Mouse (Mus musculus) bone marrow macrophage, adult 2 months (primary cell): Measurements from ENCODE around the gene Myo1h. TPM values are rescaled to one million over a fixed set of nuclear protein-coding genes. Genes with fewer than 3 reads are reported as not detected.

Experiments used
- H3K27ac ChIP-seq: 2 replicates; pipeline ENCODE4 v1.5.1; 2012; ENCODE audit warnings: low read depth, low read length; ENCODE audit not compliant: insufficient read depth
- H3K4me1 ChIP-seq: 2 replicates; pipeline ENCODE4 v1.6.1; 2012; ENCODE audit warnings: low read length; ENCODE audit not compliant: control insufficient read depth, insufficient read depth
- H3K4me3 ChIP-seq: 2 replicates; pipeline ENCODE4 v1.5.1; 2012; ENCODE audit warnings: mild to moderate bottlenecking, low read length, moderate library complexity; ENCODE audit not compliant: insufficient read depth
- CTCF ChIP-seq: IDR thresholded peaks from 2 replicates; pipeline ENCODE4 v1.5.1; 2012; ENCODE audit warnings: low read depth, mild to moderate bottlenecking, low read length, moderate library complexity
- POLR2A ChIP-seq: IDR thresholded peaks from 2 replicates; pipeline ENCODE4 v1.6.1; 2012; ENCODE audit warnings: mild to moderate bottlenecking, low read depth, low read length, borderline replicate concordance
- polyA plus RNA-seq: library from polyadenylated mRNA; stranded (reverse); fragments of >200 nt; gene quantifications from 2 replicates; pipeline ENCODE4 v1.2.4, GENCODE M21; 2012; ENCODE audit not compliant: missing spikeins, insufficient read depth, insufficient read length

Myo1h gene
- polyA plus RNA-seq, 1 experiment = not detected

DNA sequence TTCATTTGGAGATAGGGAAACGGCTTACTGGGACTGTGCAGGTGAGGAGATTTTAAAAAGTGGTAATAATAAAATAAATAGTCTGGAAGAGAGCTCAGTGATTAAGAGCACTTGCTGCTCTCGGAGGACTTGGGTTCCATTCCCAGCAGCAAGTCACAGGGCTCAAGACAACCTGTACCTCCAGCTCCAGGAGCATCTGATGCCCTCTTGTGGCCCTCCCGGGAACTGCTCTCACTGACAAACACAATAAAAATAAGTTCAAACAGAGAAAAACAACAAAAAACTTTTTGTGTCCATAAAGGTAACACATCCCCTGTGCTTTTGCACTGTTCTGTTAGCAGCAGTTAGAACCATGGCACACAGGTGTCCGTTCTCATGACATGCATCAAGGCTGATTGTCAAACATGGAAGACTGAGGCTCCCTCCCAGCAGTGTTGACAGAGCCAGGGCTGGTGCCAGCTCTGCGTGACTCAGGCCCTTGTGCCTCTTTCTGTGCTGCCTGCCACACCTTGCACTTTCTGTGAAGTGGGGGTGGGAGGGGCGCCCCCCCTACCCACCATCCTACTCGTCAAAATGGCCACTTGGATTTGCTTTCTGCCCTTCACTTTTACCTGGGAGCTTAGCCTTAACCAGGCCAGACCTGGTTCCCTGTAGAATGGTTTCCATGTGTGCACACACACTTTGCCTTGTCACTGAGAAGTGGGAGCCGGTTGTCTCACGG is 94.4 kb downstream of the Myo1h start:
- H3K4me1 ChIP-seq = peaks cover 14% of the 10 kb centered on the region
- TF ChIP-seq CTCF (peak; percentile 88), POLR2A (no peak)
- no peak overlapping the region for H3K4me3 ChIP-seq
- H3K27ac ChIP-seq = no peak overlapping the region

DNA sequence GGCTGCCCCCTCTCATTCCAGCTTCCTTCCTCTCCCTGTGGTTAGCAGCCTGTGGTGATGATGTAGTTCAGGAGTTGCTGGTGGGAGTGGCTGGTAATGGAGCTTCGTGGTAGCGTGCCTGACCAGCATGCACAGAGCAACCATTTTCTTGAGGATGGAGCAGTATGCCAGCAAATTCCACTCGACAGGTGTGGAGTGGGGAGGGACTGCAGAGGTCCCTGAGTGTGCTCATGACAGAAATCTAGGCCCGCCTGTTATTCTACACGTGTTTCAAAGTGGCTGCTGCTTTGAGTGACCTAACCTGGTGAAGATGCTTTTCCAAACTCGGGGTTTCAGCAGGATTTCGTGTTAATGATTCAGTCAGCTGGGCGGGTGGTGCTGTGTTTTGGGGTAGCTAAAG is 95.5 kb downstream of the Myo1h start:
- Histone ChIP-seq H3K4me1 (peaks cover 11% of the 10 kb centered on the region), H3K27ac (no peak overlapping the region), H3K4me3 (no peak overlapping the region)
- TF ChIP-seq CTCF (no peak), POLR2A (no peak)

DNA sequence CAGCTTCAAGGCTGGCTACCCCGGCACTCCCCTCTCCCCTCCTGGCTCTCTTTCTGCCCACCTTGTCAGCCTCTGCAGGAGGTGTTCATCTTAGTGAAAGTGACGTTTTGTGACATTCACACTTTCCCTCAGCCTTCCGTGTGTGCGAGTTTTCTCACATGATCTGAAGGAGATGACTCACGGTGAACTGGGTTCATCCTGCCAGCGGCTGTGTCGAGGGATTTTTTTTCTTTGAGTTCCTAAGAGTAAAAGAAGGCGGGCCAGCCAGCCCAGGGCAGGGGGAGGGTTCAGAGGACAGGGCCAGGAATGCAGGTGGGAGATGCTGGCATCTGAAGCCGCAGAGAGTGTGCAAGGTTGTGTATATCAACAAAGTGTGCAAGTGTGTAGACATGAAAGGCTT is 104.2 kb downstream of the Myo1h start:
- TF ChIP-seq POLR2A (no peak), CTCF (no peak)
- H3K4me3 ChIP-seq = no peak overlapping the region
- no peak overlapping the region for H3K27ac ChIP-seq
- no peaks in the 10 kb centered on the region for H3K4me1 ChIP-seq

DNA sequence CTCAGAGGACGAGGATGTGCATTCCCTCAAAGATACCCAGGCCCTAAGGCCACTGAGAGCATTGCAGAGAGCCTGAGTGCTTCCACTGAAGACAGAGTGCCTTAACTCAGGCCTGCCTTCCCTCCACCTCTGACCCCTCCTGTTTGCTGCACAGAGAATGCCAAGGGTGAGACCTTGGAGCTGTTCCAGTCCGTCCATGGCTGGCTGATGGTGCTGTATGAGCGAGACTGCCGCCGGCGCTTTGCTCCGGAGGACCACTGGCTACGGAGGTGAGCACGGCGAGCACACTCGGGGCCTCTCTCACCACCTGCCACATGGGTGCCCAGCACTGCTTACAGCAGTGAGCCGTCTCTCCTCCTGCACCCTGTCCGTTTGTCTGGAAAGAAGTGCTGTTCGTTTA is 117.6 kb downstream of the Myo1h start:
- no peak overlapping the region for H3K27ac ChIP-seq
- no peak for TF ChIP-seq POLR2A
- TF ChIP-seq CTCF = no peak
- no peaks in the 10 kb centered on the region for H3K4me1 ChIP-seq

DNA sequence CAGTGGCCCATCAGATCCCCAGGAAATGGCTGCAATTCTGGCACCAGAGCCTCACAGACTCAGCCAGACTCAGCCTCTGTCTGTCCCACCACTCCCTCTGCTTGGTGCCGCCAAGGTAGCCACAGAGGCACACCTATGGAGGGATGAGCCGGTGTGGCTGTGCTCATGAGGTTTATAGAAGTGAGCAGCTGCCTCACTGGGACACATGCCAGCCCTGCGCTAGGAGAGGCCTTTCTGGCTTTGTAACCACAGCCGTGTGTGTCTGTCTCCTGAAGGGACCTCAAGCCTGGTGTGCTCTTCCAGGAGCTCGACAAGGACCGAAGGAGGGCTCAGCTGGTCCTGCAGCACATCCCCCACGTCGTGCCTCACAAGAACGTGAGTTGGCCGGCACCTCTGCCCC is 118.3 kb downstream of the Myo1h start:
- Histone ChIP-seq H3K4me3 (no peak overlapping the region), H3K27ac (no peak overlapping the region)
- TF ChIP-seq CTCF = no peak
- TF ChIP-seq POLR2A = no peak

More for the DNA sequence above, 117.6 kb downstream of the Myo1h start:
- no peak overlapping the region for H3K4me3 ChIP-seq

DNA sequence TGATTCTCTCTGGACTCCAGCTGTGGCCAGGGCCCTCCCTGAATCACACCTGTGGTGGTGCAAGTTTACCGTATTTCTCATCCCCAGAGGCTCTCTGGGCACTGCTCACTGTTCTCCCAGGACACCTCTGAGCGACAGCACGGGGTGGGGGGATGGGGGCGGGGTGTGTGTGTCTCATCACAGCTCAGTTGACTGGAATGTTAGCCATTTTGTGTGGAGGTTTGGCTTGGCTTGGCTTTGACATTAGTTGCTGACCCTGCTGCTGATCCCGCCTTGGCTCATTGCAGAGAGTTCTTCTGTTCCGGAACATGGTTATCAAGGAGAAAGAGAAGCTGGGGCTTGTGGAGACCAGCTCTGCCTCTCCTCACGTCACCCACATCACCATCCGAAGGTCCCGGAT is 118.8 kb downstream of the Myo1h start:
- H3K4me1 ChIP-seq = no peaks in the 10 kb centered on the region
- no peak overlapping the region for H3K4me3 ChIP-seq
- TF ChIP-seq CTCF = no peak
- TF ChIP-seq POLR2A = no peak
- no peak overlapping the region for H3K27ac ChIP-seq

More for the DNA sequence above, 118.3 kb downstream of the Myo1h start:
- no peaks in the 10 kb centered on the region for H3K4me1 ChIP-seq

DNA sequence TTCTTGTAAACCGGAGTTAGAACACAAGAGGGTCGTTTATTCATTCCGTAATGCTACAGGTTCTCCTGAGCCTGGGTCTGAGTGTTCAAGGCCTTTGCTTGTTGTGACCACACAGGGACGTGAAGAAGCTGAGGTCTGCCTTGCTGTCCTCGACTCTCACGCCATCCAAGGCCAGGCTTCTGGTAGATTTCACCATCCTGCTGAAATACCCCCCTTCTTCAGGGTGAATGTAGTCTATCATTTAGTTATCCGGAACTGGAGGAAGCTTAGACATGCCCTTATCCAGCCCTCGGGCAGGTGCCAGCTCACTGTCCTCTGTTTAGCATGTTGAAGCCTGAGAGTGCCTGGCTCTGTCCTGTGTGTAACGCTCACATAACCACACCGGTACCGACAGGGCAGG is 119.9 kb downstream of the Myo1h start:
- no peak for TF ChIP-seq POLR2A
- TF ChIP-seq CTCF = no peak
- no peak overlapping the region for H3K27ac ChIP-seq
- H3K4me1 ChIP-seq = no peaks in the 10 kb centered on the region
- no peak overlapping the region for H3K4me3 ChIP-seq

DNA sequence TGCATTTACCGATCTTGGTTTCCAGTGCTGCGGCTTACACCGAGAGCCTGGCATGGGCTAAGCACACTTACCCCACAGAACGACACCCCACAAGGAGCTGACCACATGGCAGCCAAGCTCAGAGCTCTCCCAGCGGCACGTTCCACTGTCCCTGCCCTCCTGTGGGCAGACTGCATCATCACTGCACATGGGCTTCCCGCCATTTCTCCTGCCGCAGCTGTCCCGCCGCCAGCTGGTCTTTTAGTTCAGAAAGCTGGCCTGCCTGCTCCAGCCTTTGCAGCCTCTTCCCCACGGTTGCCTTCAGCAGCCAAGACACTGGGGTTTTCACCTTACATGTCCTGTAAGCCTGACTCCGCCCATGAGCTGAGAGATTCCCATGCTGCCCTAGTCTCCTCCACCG is 121.5 kb downstream of the Myo1h start:
- TF ChIP-seq POLR2A = no peak
- TF ChIP-seq CTCF = no peak

DNA sequence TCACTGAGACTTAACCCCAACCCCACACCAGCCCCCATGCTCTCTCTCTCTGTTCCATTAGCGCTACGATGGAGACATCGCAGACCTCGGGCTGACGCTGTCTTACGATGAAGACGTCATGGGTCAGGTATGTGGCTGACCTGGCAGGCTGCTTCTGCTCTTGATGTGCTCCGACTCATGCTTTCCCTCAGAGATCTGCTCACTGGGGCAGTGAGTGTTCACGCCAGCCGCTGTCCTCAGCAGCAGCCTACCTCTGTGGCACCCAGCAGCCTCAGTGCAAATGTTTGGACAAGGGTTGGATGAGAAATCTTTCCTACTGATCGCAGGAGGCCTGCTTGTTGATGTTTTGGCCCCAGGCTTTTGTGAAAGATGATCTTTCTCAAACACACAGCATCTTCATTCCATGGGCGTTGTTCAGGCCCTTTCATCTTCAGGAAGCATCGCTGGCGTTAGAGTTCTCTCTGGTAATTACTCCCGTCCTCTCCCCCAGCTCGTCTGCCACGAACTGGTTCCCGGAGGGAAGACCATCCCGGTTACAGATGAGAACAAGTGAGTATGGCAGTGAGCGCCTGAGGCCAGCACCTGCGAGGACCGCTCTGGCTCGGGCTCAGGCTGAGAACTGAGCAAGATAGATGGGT is 123.5 kb downstream of the Myo1h start:
- no peak overlapping the region for H3K27ac ChIP-seq
- TF ChIP-seq POLR2A = no peak
- no peak for TF ChIP-seq CTCF
- peaks cover 10% of the 10 kb centered on the region; the same call in 1 of the 2 replicates for H3K4me1 ChIP-seq

More for the DNA sequence above, 121.5 kb downstream of the Myo1h start:
- no peak overlapping the region for H3K27ac ChIP-seq
- no peak overlapping the region for H3K4me3 ChIP-seq
- peaks cover 3% of the 10 kb centered on the region; the same call in 1 of the 2 replicates for H3K4me1 ChIP-seq

DNA sequence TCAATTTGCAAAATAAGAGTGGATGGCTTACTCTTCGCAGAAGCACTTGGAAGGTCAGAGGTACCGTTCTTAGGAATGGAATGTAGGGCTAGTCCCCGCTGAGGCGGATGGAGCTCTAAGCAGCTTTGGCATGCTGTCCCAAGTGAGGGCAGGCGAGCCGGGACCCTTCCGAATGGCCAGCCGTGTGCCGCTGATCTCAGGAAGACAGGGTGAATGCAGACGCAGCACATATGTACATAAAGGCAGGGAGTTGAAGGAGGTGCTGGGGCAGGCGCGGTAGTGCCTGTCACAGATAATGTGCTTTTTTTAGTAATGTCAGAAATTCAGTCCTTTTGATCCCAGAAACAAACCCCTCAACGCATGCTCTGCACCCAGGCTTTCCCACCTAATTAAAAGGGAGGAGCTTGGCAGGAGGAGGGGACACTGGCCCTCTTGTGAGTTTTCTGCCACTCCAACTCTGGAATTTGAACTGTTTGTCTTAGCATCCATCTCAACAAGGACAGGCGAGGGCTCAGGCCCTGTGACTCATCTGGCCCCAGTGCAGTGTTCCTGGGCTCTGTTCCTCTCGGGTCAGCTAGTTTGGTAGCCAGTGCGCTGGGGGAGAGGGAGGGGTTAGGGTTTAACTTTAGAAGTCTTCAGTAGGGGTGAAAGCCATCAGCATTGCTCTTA is 124.2 kb downstream of the Myo1h start:
- H3K27ac ChIP-seq = no peak overlapping the region
- no peak overlapping the region for H3K4me3 ChIP-seq
- peaks cover 10% of the 10 kb centered on the region; the same call in 1 of the 2 replicates for H3K4me1 ChIP-seq
- TF ChIP-seq POLR2A = no peak
- TF ChIP-seq CTCF = no peak

More for the DNA sequence above, 123.5 kb downstream of the Myo1h start:
- no peak overlapping the region for H3K4me3 ChIP-seq

Other genes starting within 250 kb of the Myo1h start
- 10.0 and 11.8 TPM in 2 replicates for gene Usp30, start 223.7 kb upstream of the Myo1h start, polyA plus RNA-seq
- not detected in 2 replicates for gene Svop, start 197.6 kb upstream of the Myo1h start, polyA plus RNA-seq
- 3.3 and 4.2 TPM in 2 replicates for gene Alkbh2, start 160.9 kb upstream of the Myo1h start, polyA plus RNA-seq
- 1.8 and 3.5 TPM in 2 replicates for gene Ung, start 158.8 kb upstream of the Myo1h start, polyA plus RNA-seq
- 0.19 and 0.24 TPM in 2 replicates for gene Acacb, start 142.6 kb upstream of the Myo1h start, polyA plus RNA-seq
- gene Foxn4, start 15.4 kb upstream of the Myo1h start, polyA plus RNA-seq = not detected in 2 replicates
- 35.0 and 41.1 TPM in 2 replicates for gene Kctd10, start 91.3 kb downstream of the Myo1h start, polyA plus RNA-seq
- 46.3 and 52.0 TPM in 2 replicates for gene Ube3b, start 91.4 kb downstream of the Myo1h start, polyA plus RNA-seq
- gene Mmab, start 154.9 kb downstream of the Myo1h start, polyA plus RNA-seq = 6.7 and 7.5 TPM in 2 replicates
- 11.2 and 13.3 TPM in 2 replicates for gene Mvk, start 155.1 kb downstream of the Myo1h start, polyA plus RNA-seq